Mouse (Mus musculus) kidney, embryonic 16.5 days (tissue): ENCODE data around the gene Prrx1. TPM values are rescaled to one million over a fixed set of nuclear protein-coding genes. Genes with fewer than 3 reads are reported as not detected.

Experiments used
- ATAC-seq: fragments of 200-750 bp; cut with Nextera tagmentation; 2 replicates; pipeline ENCODE4 v1.8.0; 2017; ENCODE audit warnings: moderate TSS enrichment; ENCODE audit not compliant: low FRiP score, low TSS enrichment
- H3K27ac ChIP-seq: fragments of 300-500 bp; sonication (generic); 2 replicates; pipeline ENCODE4 v1.5.1; 2014; ENCODE audit warnings: low read length
- H3K27me3 ChIP-seq: fragments of 300-500 bp; sonication (generic); 2 replicates; pipeline ENCODE4 v1.6.1; 2014; ENCODE audit warnings: low read length, control low read depth, mixed read lengths; ENCODE audit not compliant: insufficient read depth
- H3K36me3 ChIP-seq: fragments of 300-500 bp; sonication (generic); 2 replicates; pipeline ENCODE4 v1.6.1; 2014; ENCODE audit warnings: low read length, control low read depth, mixed read lengths; ENCODE audit not compliant: insufficient read depth
- H3K4me1 ChIP-seq: fragments of 300-500 bp; sonication (generic); 2 replicates; pipeline ENCODE4 v1.6.1; 2014; ENCODE audit warnings: low read length, control low read depth, mixed read lengths; ENCODE audit not compliant: insufficient read depth
- H3K4me2 ChIP-seq: fragments of 300-500 bp; sonication (generic); replicated peaks from 2 replicates; pipeline ENCODE4 v1.6.1; 2014; ENCODE audit warnings: low read depth, low read length
- H3K4me3 ChIP-seq: fragments of 300-500 bp; sonication (generic); 2 replicates; pipeline ENCODE4 v1.5.1; 2014; ENCODE audit warnings: mild to moderate bottlenecking, low read length
- H3K9ac ChIP-seq: fragments of 300-500 bp; sonication (generic); replicated peaks from 2 replicates; pipeline ENCODE4 v1.6.1; 2014; ENCODE audit warnings: low read length
- H3K9me3 ChIP-seq: fragments of 300-500 bp; sonication (generic); 2 replicates; pipeline ENCODE4 v1.6.1; 2016; ENCODE audit warnings: low read length, control low read depth
- WGBS: fragments of 180-500 bp; shearing (Covaris S2); extraction: QIAGEN DNeasy Blood & Tissue Kit; methylation state at CpG from one replicate; pipeline ENCODE4 v1.1.7; 2014; 5-methylcytosine and 5-hydroxymethylcytosine counted together
- polyA plus RNA-seq: library from polyadenylated mRNA; unstranded; fragments of >200 nt; fragmentation: Nextera tagmentation; extraction: Ambion mirVana; gene quantifications from 2 replicates; pipeline ENCODE4 v1.2.1, GENCODE M21; 2015

Gene Prrx1
- polyA plus RNA-seq, 1 experiment from 2014 or later, result 7.0 TPM

DNA sequence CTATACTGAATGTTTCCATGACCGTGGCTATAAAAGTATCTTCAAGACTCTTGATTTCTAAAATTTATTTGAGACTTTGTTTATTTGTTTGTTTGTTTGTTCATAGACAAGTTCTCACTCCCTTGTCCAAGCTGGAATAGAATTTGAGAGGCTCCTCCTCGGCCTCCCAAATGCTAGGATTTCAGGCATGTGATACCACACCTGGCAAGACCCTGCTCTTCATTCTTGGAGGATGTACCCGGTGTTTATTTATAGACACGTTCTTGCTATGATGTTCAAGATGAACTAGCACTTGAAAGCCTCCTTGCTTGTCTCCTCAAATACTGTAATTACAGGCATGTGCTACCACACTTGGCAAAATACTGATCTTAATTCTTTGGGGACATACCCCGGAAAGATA lies 32.0 kb upstream of the Prrx1 start:
- no peak for ATAC-seq

DNA sequence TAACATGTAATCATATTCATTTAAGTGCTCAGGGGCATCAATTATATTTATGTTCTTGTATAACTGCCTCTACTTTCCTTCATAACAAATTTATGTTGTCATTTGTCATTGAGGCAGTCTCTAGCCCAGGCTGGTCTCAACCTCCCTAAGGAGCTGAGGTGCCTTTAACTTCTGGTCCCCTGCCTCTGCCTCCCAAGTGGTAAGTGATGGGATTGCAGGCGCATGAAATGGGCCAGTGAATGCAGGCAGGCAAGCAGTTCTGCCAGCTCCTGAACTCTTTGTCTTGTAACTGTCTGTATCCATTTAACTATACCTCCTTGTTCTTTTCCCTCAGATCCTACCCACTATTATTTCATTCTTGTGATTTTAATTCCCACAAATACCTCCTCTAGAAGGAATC lies 31.4 kb upstream of the Prrx1 start:
- no peak overlapping the region for H3K4me3 ChIP-seq
- H3K27me3 ChIP-seq, result no peaks in the 10 kb centered on the region
- H3K4me2 ChIP-seq, result no peak overlapping the region
- H3K27ac ChIP-seq, result no peak overlapping the region
- H3K4me1 ChIP-seq, result no peaks in the 10 kb centered on the region
- ATAC-seq, result no peak
- H3K9me3 ChIP-seq, result no peaks in the 10 kb centered on the region
- WGBS, result 42% methylated on average over 1 of the region's 1 CpGs
- H3K36me3 ChIP-seq, result no peaks in the 10 kb centered on the region
- no peak overlapping the region for H3K9ac ChIP-seq

More for the DNA sequence above, 32.0 kb upstream of the Prrx1 start:
- Histone ChIP-seq H3K4me3 (no peak overlapping the region), H3K9me3 (no peaks in the 10 kb centered on the region), H3K4me2 (no peak overlapping the region), H3K27ac (no peak overlapping the region), H3K9ac (no peak overlapping the region), H3K36me3 (no peaks in the 10 kb centered on the region), H3K27me3 (no peaks in the 10 kb centered on the region), H3K4me1 (no peaks in the 10 kb centered on the region)
- 73% methylated on average over 5 of the region's 5 CpGs for WGBS

DNA sequence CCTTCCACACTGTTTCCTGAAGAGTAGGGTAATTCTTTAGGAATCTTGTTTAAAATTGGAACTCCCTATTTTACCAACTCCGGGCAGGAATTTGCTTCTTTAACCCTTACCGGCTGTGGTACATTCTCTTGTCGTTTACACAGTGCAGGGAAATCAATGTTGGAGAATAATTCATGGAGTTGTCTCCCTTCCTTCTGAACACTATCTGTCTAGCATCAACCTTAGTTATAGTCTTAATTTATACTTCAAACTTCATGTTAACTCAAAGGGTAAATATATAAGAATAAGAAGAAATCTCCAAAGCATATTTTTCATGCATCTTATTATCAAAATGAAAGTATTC lies 25.7 kb upstream of the Prrx1 start:
- no peak overlapping the region for H3K4me2 ChIP-seq
- no peaks in the 10 kb centered on the region for H3K27me3 ChIP-seq
- no peak for ATAC-seq
- 61% methylated on average over 3 of the region's 3 CpGs for WGBS
- no peaks in the 10 kb centered on the region for H3K36me3 ChIP-seq
- no peak overlapping the region for H3K9ac ChIP-seq
- H3K4me1 ChIP-seq, result no peaks in the 10 kb centered on the region
- H3K9me3 ChIP-seq, result no peaks in the 10 kb centered on the region
- no peak overlapping the region for H3K27ac ChIP-seq
- no peak overlapping the region for H3K4me3 ChIP-seq

DNA sequence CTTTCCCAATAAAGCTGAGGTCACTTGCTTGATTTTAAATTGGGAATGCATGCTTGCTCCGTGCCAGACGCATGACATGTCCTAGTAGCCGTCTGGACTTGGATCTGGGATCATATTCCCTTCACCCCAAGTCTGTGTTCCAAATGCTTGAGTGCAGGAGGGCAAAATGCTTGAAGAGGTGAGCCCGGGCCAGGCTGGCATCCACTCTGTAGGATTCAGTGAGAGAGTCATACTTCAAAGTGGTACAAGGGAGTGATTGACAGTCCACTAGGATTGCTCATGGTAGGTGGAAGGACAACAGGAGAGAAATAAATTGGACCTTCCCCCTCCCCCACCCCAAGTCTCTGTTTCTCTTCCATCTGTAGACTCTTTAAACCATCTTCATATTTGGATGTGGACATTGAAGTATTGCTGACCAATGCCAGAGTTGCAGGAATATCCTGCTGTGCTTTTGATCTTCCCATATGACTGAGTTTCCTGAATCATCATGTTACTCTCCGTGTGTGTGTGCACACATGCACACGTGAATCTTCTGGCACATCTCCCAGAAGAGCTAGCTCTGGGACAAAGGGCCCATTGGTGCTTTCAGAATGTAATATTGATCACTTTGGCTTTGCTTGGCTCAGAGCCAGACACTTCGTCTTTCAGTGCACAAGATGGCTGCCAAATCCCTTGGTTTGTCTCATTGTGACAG lies 25.2 kb upstream of the Prrx1 start:
- Histone ChIP-seq H3K36me3 (no peaks in the 10 kb centered on the region), H3K27me3 (no peaks in the 10 kb centered on the region), H3K27ac (no peak overlapping the region), H3K4me3 (no peak overlapping the region), H3K4me1 (no peaks in the 10 kb centered on the region), H3K9me3 (no peaks in the 10 kb centered on the region), H3K4me2 (no peak overlapping the region), H3K9ac (no peak overlapping the region)
- 66% methylated on average over 7 of the region's 7 CpGs for WGBS
- no peak for ATAC-seq

GRCm38 (mm10) chr1:163337821-163338220 lies 24.3 kb upstream of the Prrx1 start:
- H3K4me3 ChIP-seq, result no peak overlapping the region
- H3K4me1 ChIP-seq, result no peaks in the 10 kb centered on the region
- H3K27ac ChIP-seq, result no peak overlapping the region
- H3K9me3 ChIP-seq, result no peaks in the 10 kb centered on the region
- no peaks in the 10 kb centered on the region for H3K36me3 ChIP-seq
- H3K27me3 ChIP-seq, result no peaks in the 10 kb centered on the region
- ATAC-seq, result no peak
- 70% methylated on average over 2 of the region's 2 CpGs for WGBS
- no peak overlapping the region for H3K9ac ChIP-seq
- H3K4me2 ChIP-seq, result no peak overlapping the region

GRCm38 (mm10) chr1:163327279-163327678 lies 13.8 kb upstream of the Prrx1 start:
- 34% methylated on average over 2 of the region's 2 CpGs for WGBS
- Histone ChIP-seq H3K36me3 (no peaks in the 10 kb centered on the region), H3K27me3 (no peaks in the 10 kb centered on the region), H3K9me3 (no peaks in the 10 kb centered on the region), H3K4me1 (no peaks in the 10 kb centered on the region), H3K27ac (no peak overlapping the region), H3K9ac (no peak overlapping the region), H3K4me3 (no peak overlapping the region), H3K4me2 (no peak overlapping the region)
- no peak for ATAC-seq

GRCm38 (mm10) chr1:163319669-163320571 lies 6.4 kb upstream of the Prrx1 start:
- H3K27me3 ChIP-seq, result peaks cover 13% of the 10 kb centered on the region
- no peak overlapping the region for H3K4me2 ChIP-seq
- WGBS, result 70% methylated on average over 3 of the region's 3 CpGs
- no peak for ATAC-seq
- H3K9me3 ChIP-seq, result no peaks in the 10 kb centered on the region
- H3K27ac ChIP-seq, result no peak overlapping the region
- no peaks in the 10 kb centered on the region for H3K36me3 ChIP-seq
- H3K9ac ChIP-seq, result no peak overlapping the region
- H3K4me1 ChIP-seq, result peaks cover 3% of the 10 kb centered on the region; the same call in 1 of the 2 replicates
- no peak overlapping the region for H3K4me3 ChIP-seq

GRCm38 (mm10) chr1:163316920-163317319 lies 3.4 kb upstream of the Prrx1 start:
- Histone ChIP-seq H3K4me1 (peaks cover 17% of the 10 kb centered on the region), H3K27ac (no peak overlapping the region), H3K27me3 (peaks cover 22% of the 10 kb centered on the region), H3K36me3 (no peaks in the 10 kb centered on the region), H3K9me3 (no peaks in the 10 kb centered on the region), H3K4me3 (no peak overlapping the region), H3K4me2 (no peak overlapping the region), H3K9ac (no peak overlapping the region)
- no peak for ATAC-seq
- WGBS, result 13% methylated on average over 1 of the region's 1 CpGs

GRCm38 (mm10) chr1:163314829-163315301 lies 1.4 kb upstream of the Prrx1 start:
- Histone ChIP-seq H3K27me3 (peaks cover 42% of the 10 kb centered on the region), H3K4me2 (peak overlapping the region; percentile 89), H3K36me3 (no peaks in the 10 kb centered on the region), H3K9ac (peak overlapping the region; percentile 52), H3K9me3 (no peaks in the 10 kb centered on the region), H3K4me1 (peaks cover 17% of the 10 kb centered on the region), H3K27ac (no peak overlapping the region), H3K4me3 (peak overlapping the region; percentile 61)
- under 1% methylated on average over 23 of the region's 23 CpGs for whole genome bisulfite sequencing
- 0 out of 2 replicates have a peak, but pooled peaks have one; percentile 11 for ATAC-seq
